Mouse (Mus musculus) neural tube, embryonic 12.5 days (tissue): ENCODE measurements around the gene Thsd4. TPM values are rescaled to one million over a fixed set of nuclear protein-coding genes. Genes with fewer than 3 reads are reported as not detected.
A peak's percentile ranks its signal among the peaks of the same experiment; 100 is the strongest.
"Not testable (repeated sequence)": the region's sequence is repeated elsewhere in the genome, so short reads cannot be mapped to it uniquely, and the experiment has no call there.

Experiments
- ATAC-seq: fragments of 200-750 bp; cut with Nextera tagmentation; 2 replicates; pipeline ENCODE4 v1.8.0; 2017; ENCODE audit warnings: low read depth, mild to moderate bottlenecking, moderate TSS enrichment, moderate library complexity; ENCODE audit not compliant: low FRiP score
- H3K27ac ChIP-seq: fragments of 300-500 bp; sonication (generic); 2 replicates; pipeline ENCODE4 v1.5.1; 2016
- H3K27me3 ChIP-seq: fragments of 300-500 bp; sonication (generic); replicated peaks from 2 replicates; pipeline ENCODE4 v1.6.1; 2016; ENCODE audit warnings: mild to moderate bottlenecking
- H3K36me3 ChIP-seq: fragments of 300-500 bp; sonication (generic); 2 replicates; pipeline ENCODE4 v1.6.1; 2016; ENCODE audit warnings: mild to moderate bottlenecking
- H3K4me1 ChIP-seq: fragments of 300-500 bp; sonication (generic); 2 replicates; pipeline ENCODE4 v1.6.1; 2016
- H3K4me2 ChIP-seq: fragments of 300-500 bp; sonication (generic); replicated peaks from 2 replicates; pipeline ENCODE4 v1.6.1; 2016; ENCODE audit warnings: mild to moderate bottlenecking
- H3K4me3 ChIP-seq: fragments of 300-500 bp; sonication (generic); 2 replicates; pipeline ENCODE4 v1.5.1; 2016
- H3K9ac ChIP-seq: fragments of 300-500 bp; sonication (generic); 2 replicates; pipeline ENCODE4 v1.6.1; 2016; ENCODE audit warnings: mild to moderate bottlenecking
- H3K9me3 ChIP-seq: fragments of 300-500 bp; sonication (generic); 2 replicates; pipeline ENCODE4 v1.6.1; 2016; ENCODE audit warnings: mild to moderate bottlenecking
- WGBS: fragments of 180-500 bp; shearing (Covaris S2); methylation state at CpG from one replicate; pipeline ENCODE4 v1.1.7; 2016; 5-methylcytosine and 5-hydroxymethylcytosine counted together
- polyA plus RNA-seq: library from polyadenylated mRNA; unstranded; fragments of >200 nt; fragmentation: Nextera tagmentation; extraction: Ambion mirVana; gene quantifications from 2 replicates; pipeline ENCODE4 v1.2.1, GENCODE M21; 2016

Gene Thsd4
- polyA plus RNA-seq, 1 experiment from 2014 or later = 10.9 TPM

DNA sequence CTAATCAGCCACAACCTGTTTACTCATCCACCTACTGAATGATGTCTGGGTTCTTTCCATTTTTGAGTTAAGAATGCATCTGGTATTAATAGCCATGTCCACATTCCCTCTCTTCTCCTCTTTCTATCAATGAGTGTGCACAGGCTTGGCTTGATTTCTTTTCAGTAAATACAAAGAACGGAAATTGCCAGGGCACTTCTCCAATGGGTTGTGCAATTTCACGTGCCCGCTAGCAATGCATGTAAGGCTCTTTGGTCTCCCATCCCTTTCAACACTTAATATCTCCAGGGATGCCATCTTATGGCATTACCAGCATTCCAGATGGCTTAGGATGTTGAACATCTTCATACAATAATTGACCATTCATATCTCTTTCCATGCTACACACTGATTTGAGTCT is 345.5 kb downstream of the Thsd4 start:
- no peaks in the 10 kb centered on the region for H3K27me3 ChIP-seq
- peaks cover 8% of the 10 kb centered on the region; the same call in 1 of the 2 replicates for H3K4me1 ChIP-seq
- no peaks in the 10 kb centered on the region for H3K9me3 ChIP-seq
- no peak overlapping the region for H3K9ac ChIP-seq
- H3K27ac ChIP-seq = no peak overlapping the region
- WGBS = 87% methylated on average over 3 of the region's 3 CpGs
- H3K4me3 ChIP-seq = no peak overlapping the region
- no peak overlapping the region for H3K4me2 ChIP-seq
- H3K36me3 ChIP-seq = no peaks in the 10 kb centered on the region
- ATAC-seq = no peak

DNA sequence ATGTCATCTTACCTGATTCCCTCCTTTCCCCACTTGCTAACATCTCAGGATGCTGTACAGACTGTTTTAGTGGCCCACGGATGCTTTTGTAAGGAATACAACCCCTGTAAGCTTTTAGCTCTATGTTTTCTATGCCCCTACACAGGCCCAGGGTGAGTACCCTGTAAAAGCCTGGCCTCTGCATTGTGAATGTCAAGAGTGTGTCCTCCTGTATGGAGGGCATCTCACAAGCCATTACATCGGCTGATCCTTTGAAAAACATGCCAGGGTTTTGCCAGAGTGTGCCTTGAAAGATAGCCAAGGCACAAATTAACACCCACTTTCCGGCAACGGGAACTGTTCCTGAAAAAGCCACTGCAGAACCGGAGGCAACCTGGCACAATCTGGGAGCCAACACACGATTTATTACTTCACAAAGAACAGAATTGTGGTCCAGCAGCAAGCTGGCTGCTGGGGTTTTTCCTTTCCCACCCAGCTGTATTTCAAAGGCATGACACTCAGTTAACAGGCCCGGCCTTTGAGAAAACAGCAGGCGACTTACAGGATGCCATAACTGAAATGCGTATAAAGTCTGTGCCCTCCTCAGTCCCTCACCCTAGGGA is 349.3 kb downstream of the Thsd4 start:
- not testable (repeated sequence) for H3K4me1 ChIP-seq, H3K9ac ChIP-seq, H3K9me3 ChIP-seq, H3K4me2 ChIP-seq, H3K36me3 ChIP-seq, H3K4me3 ChIP-seq, H3K27me3 ChIP-seq
- peak; percentile 48; the same call in 1 of the 2 replicates for ATAC-seq
- WGBS = 21% methylated on average over 9 of the region's 9 CpGs
- H3K27ac ChIP-seq = 0 out of 2 replicates have a peak overlapping the region, but pooled peaks have one; percentile 50

DNA sequence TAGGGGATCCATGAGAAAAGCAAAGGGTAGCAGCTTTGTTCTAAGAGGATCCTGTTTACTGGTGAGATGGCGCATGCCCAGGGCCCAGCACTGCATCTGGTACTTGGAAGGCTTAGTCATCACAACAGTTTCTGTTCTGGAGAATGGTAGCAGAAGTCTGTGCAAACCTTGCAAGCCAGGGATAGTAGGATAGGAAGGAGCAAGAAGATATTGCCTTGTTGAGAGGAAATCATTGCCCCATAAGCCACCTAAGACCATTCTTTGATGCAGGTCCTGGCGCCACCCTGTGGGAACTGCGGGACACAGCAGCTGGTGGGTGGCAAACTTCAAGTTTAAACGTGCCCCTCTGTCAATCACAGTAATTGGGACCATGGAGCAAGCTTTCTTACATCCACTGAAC is 354.9 kb downstream of the Thsd4 start:
- Histone ChIP-seq H3K4me2 (no peak overlapping the region), H3K27me3 (no peaks in the 10 kb centered on the region), H3K9ac (no peak overlapping the region), H3K36me3 (no peaks in the 10 kb centered on the region), H3K27ac (no peak overlapping the region), H3K9me3 (no peaks in the 10 kb centered on the region), H3K4me3 (no peak overlapping the region), H3K4me1 (peaks cover 8% of the 10 kb centered on the region; the same call in 1 of the 2 replicates)
- ATAC-seq = no peak
- 81% methylated on average over 4 of the region's 4 CpGs for WGBS

DNA sequence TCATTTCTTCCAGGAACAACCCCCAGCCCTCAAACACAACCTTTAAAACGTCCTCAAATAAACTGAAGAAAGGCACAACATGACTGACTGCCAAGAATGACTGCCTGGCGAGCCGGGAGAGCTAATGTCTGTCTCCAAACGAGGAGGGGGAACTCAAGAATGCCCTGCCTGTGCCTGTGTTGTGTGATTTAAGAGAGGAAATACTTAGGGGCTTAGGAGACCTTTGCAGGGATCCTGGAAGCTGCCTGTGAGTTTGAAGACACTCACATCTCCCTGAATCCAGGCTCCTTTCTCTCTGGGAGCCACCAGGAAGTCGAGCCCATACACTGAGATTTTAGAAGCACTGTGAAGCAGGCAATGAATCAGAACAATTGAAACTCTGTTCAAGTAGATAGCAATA is 361.0 kb downstream of the Thsd4 start:
- Histone ChIP-seq H3K27me3 (no peaks in the 10 kb centered on the region), H3K4me3 (no peak overlapping the region), H3K4me1 (peaks cover 18% of the 10 kb centered on the region), H3K36me3 (no peaks in the 10 kb centered on the region), H3K4me2 (no peak overlapping the region), H3K27ac (no peak overlapping the region), H3K9ac (no peak overlapping the region), H3K9me3 (no peaks in the 10 kb centered on the region)
- no peak for ATAC-seq
- WGBS = 8% methylated on average over 5 of the region's 5 CpGs

GRCm38 (mm10) chr9:60160194-60160593 is 361.7 kb downstream of the Thsd4 start:
- Histone ChIP-seq H3K4me3 (no peak overlapping the region), H3K9me3 (no peaks in the 10 kb centered on the region), H3K27me3 (no peaks in the 10 kb centered on the region), H3K36me3 (no peaks in the 10 kb centered on the region), H3K4me1 (peaks cover 18% of the 10 kb centered on the region), H3K9ac (no peak overlapping the region), H3K4me2 (no peak overlapping the region), H3K27ac (no peak overlapping the region)
- ATAC-seq = no peak
- WGBS = 58% methylated on average over 7 of the region's 7 CpGs

DNA sequence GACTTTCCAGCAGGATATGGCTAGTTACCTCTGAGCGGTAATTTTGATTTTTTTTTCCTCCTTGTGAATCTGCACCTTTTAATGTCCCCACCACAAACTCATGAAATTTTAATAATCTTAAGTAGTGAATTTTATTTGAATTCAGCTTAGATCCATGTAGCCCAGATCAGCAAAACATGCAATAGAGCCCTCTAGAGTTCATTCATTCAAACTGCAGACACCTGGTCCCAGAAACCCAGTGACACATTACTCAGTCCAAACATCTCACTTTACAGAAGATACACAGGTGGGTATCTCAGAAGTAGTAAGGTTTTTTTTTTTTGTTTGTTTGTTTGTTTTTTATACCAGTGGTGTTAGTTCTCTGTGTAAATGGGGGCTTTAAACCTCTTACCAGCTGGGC is 368.9 kb downstream of the Thsd4 start:
- Histone ChIP-seq H3K36me3 (no peaks in the 10 kb centered on the region), H3K4me3 (no peak overlapping the region), H3K27me3 (no peaks in the 10 kb centered on the region), H3K27ac (no peak overlapping the region), H3K4me2 (no peak overlapping the region), H3K4me1 (peaks cover 8% of the 10 kb centered on the region; the same call in 1 of the 2 replicates), H3K9ac (no peak overlapping the region), H3K9me3 (no peaks in the 10 kb centered on the region)
- ATAC-seq = no peak
- 100% methylated on average over 1 of the region's 1 CpGs for WGBS

- whole genome bisulfite sequencing = 90% methylated on average over 11 of the region's 11 CpGs
These were observed 369.8 kb downstream of the Thsd4 start for GRCm38 (mm10) chr9:60151897-60152627.

GRCm38 (mm10) chr9:60150511-60150910 is 371.3 kb downstream of the Thsd4 start:
- H3K27ac ChIP-seq = no peak overlapping the region
- no peaks in the 10 kb centered on the region for H3K9me3 ChIP-seq
- no peaks in the 10 kb centered on the region for H3K36me3 ChIP-seq
- 90% methylated on average over 1 of the region's 1 CpGs for WGBS
- no peak for ATAC-seq
- no peak overlapping the region for H3K9ac ChIP-seq
- H3K4me2 ChIP-seq = no peak overlapping the region
- no peaks in the 10 kb centered on the region for H3K27me3 ChIP-seq
- peaks cover 16% of the 10 kb centered on the region for H3K4me1 ChIP-seq
- H3K4me3 ChIP-seq = no peak overlapping the region

More at GRCm38 (mm10) chr9:60151897-60152627, 369.8 kb downstream of the Thsd4 start:
- no peak for ATAC-seq
- Histone ChIP-seq H3K4me1 (peaks cover 13% of the 10 kb centered on the region), H3K4me3 (no peak overlapping the region), H3K36me3 (no peaks in the 10 kb centered on the region), H3K9ac (no peak overlapping the region), H3K9me3 (no peaks in the 10 kb centered on the region), H3K27ac (no peak overlapping the region), H3K27me3 (no peaks in the 10 kb centered on the region), H3K4me2 (no peak overlapping the region)

GRCm38 (mm10) chr9:60148988-60149387 is 372.9 kb downstream of the Thsd4 start:
- Histone ChIP-seq H3K9ac (0 out of 2 replicates have a peak overlapping the region, but pooled peaks have one; percentile 1), H3K4me2 (peak overlapping the region; percentile 29), H3K9me3 (no peaks in the 10 kb centered on the region), H3K4me1 (peaks cover 16% of the 10 kb centered on the region), H3K27ac (no peak overlapping the region), H3K4me3 (no peak overlapping the region), H3K36me3 (no peaks in the 10 kb centered on the region), H3K27me3 (no peaks in the 10 kb centered on the region)
- ATAC-seq = no peak
- WGBS = 14% methylated on average over 7 of the region's 7 CpGs

GRCm38 (mm10) chr9:60147401-60147800 is 374.4 kb downstream of the Thsd4 start:
- Histone ChIP-seq H3K27ac (no peak overlapping the region), H3K4me1 (peaks cover 24% of the 10 kb centered on the region), H3K9me3 (no peaks in the 10 kb centered on the region), H3K4me2 (no peak overlapping the region), H3K36me3 (no peaks in the 10 kb centered on the region), H3K9ac (no peak overlapping the region), H3K27me3 (no peaks in the 10 kb centered on the region), H3K4me3 (no peak overlapping the region)
- 12% methylated on average over 4 of the region's 4 CpGs for WGBS
- ATAC-seq = no peak

- no peak for ATAC-seq
- Histone ChIP-seq H3K4me3 (no peak overlapping the region), H3K27ac (no peak overlapping the region), H3K4me2 (no peak overlapping the region), H3K36me3 (no peaks in the 10 kb centered on the region), H3K9ac (no peak overlapping the region), H3K9me3 (no peaks in the 10 kb centered on the region), H3K27me3 (no peaks in the 10 kb centered on the region), H3K4me1 (peaks cover 33% of the 10 kb centered on the region)
- 95% methylated on average over 6 of the region's 6 CpGs for whole genome bisulfite sequencing
These were observed 378.0 kb downstream of the Thsd4 start for GRCm38 (mm10) chr9:60143816-60144215.

GRCm38 (mm10) chr9:60141081-60141514 is 380.7 kb downstream of the Thsd4 start:
- H3K27me3 ChIP-seq = no peaks in the 10 kb centered on the region
- H3K4me2 ChIP-seq = peak overlapping the region; percentile 45
- H3K9ac ChIP-seq = 0 out of 2 replicates have a peak overlapping the region, but pooled peaks have one; percentile 22
- no peak overlapping the region for H3K4me3 ChIP-seq
- whole genome bisulfite sequencing = 25% methylated on average over 7 of the region's 7 CpGs
- H3K27ac ChIP-seq = no peak overlapping the region
- H3K4me1 ChIP-seq = peaks cover 24% of the 10 kb centered on the region
- no peaks in the 10 kb centered on the region for H3K36me3 ChIP-seq
- no peaks in the 10 kb centered on the region for H3K9me3 ChIP-seq
- ATAC-seq = 0 out of 2 replicates have a peak, but pooled peaks have one; percentile 21
